Comparison of ENCODE assay signal across 8 mouse cellular contexts in the genomic region with DNA sequence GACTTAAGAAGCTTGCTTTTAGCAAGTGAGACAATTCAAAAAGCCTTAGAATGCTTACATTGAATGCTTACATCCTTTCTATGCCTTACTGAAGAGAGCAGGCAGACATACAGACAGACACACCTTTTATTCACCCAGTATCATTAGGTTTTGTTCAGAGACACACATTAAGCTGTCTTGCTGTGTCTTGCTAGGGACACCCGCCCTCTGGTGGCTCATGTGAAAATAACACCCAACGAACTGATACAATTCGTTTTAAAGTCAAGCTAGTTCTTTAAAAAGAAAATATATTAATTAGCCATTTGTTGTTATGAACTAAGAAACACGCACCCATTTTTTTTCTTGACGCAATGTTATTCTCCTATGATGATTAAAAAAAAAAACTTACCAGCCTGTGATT.
A peak's percentile ranks its signal among the peaks of the same experiment; 100 is the strongest.
DNase-seq lines count a peak whose midpoint lies in the region; ATAC-seq and TF ChIP-seq lines count a peak whose summit lies in the region.

No protein-coding gene starts in this region.

- H3K27ac ChIP-seq in liver, postnatal 0 days (ENCODE audit: low read depth), result no peak overlapping the region

- no peaks in the 10 kb centered on the region for H3K36me3 ChIP-seq in E14TG2a.4 (ENCODE audit: insufficient read depth, low read length)
- H3K36me3 ChIP-seq in liver, postnatal 0 days (replicated peaks; ENCODE audit: insufficient read depth, low read length), result no peaks in the 10 kb centered on the region

- no peak overlapping the region for H3K4me3 ChIP-seq in E14TG2a.4 (replicated peaks; ENCODE audit: low read length)
- H3K4me3 ChIP-seq in liver, postnatal 0 days (ENCODE audit: low read depth, low read length), result no peak overlapping the region

- H3K4me2 ChIP-seq in liver, postnatal 0 days (ENCODE audit: low read depth, low read length), result no peak overlapping the region

- WGBS in liver, postnatal 0 days (ENCODE audit: insufficient replicate concordance), result 15% methylated on average over 5 of the region's 5 CpGs

- no peak for TF ChIP-seq EP300 in liver, postnatal 0 days (IDR thresholded peaks at IDR 0.05; ENCODE audit: low read depth)

- peak; percentile 22 for DNase-seq in WW6 (ENCODE audit: low read depth, low spot score)
- peak; percentile 71 to 87 for DNase-seq in cerebellum, postnatal 25 days
- peak; percentile 81 to 90 for DNase-seq in frontal cortex, postnatal 36 days (ENCODE audit: low spot score in 2 of 2)
- DNase-seq in kidney, postnatal 14 days, result peak; percentile 79
- DNase-seq in liver, postnatal 0 days, result peak; percentile 72
- peak; percentile 65 for DNase-seq in ovary, postnatal 14 days (ENCODE audit: low spot score)

- no peak for ATAC-seq in liver, postnatal 0 days
- ATAC-seq in erythroblast, adult 5-6 weeks (replicated peaks; ENCODE audit: low FRiP score, poor library complexity, severe bottlenecking), result no peak

- H3K27me3 ChIP-seq in E14TG2a.4 (ENCODE audit: insufficient read depth, low read length), result peaks cover 11% of the 10 kb centered on the region
- H3K27me3 ChIP-seq in liver, postnatal 0 days (ENCODE audit: insufficient read depth, low read length), result peaks cover 8% of the 10 kb centered on the region; the same call in 1 of the 2 replicates

- peak; percentile 77 for TF ChIP-seq CTCF in E14TG2a.4 (conservative IDR thresholded peaks at IDR 0.05; ENCODE audit: low read length)
- TF ChIP-seq CTCF in liver, postnatal 0 days (IDR thresholded peaks at IDR 0.05; ENCODE audit: low read depth), result peak; percentile 89

- no peak overlapping the region for H3K9ac ChIP-seq in liver, postnatal 0 days (replicated peaks)

- H3K9me3 ChIP-seq in E14TG2a.4 (ENCODE audit: low read length), result no peaks in the 10 kb centered on the region
- H3K9me3 ChIP-seq in liver, postnatal 0 days (ENCODE audit: low read length), result no peaks in the 10 kb centered on the region

- H3K4me1 ChIP-seq in E14TG2a.4 (replicated peaks; ENCODE audit: low read depth, low read length), result peaks cover 10% of the 10 kb centered on the region; the same call in 1 of the 2 replicates
- H3K4me1 ChIP-seq in liver, postnatal 0 days (ENCODE audit: insufficient read depth), result no peaks in the 10 kb centered on the region

Comparison
In these comparisons a context has a peak if more than half of its experiments do, and no peak if none do; other contexts are left out.
1. DNase-seq: peak in every context shown above with its lines; median percentile 86 in frontal cortex, postnatal 36 days; 79 in cerebellum, postnatal 25 days; 79 in kidney, postnatal 14 days; 72 in liver, postnatal 0 days; 65 in ovary, postnatal 14 days; 22 in WW6.